Mouse (Mus musculus) 416B (cell line): ENCODE results near the gene Sh3yl1.

ENCODE experiments used
- DNase-seq: peaks from one replicate; pipeline ENCODE4 v3.0.0; 2011; ENCODE audit warnings: low read depth

Sh3yl1 gene

GRCm38 (mm10) chr12:30944197-30944596 lies 32.7 kb downstream of the Sh3yl1 start:
- no peak for DNase-seq

GRCm38 (mm10) chr12:30970700-30971099 lies 59.2 kb downstream of the Sh3yl1 start:
- no peak for DNase-seq

GRCm38 (mm10) chr12:31003795-31004194 lies 92.3 kb downstream of the Sh3yl1 start:
- DNase-seq: no peak

- peak; percentile 81 for DNase-seq
These were observed 93.5 kb downstream of the Sh3yl1 start for GRCm38 (mm10) chr12:31005010-31005409.

GRCm38 (mm10) chr12:31008171-31008570 lies 96.7 kb downstream of the Sh3yl1 start:
- DNase-seq: peak; percentile 70
